Mouse (Mus musculus): ENCODE results near the gene Catsper4.

Gene Catsper4

GRCm38 (mm10) chr4:134227194-134227593 lies at the start of gene Catsper4:
TSS of gene Catsper4 (minus strand) at chr4:134227383.
- no peak for DNase-seq (ENCODE audit: low read depth, low spot score)

GRCm38 (mm10) chr4:134273417-134274345 lies 46.5 kb upstream of the Catsper4 start:
- peak; percentile 93 for DNase-seq (ENCODE audit: low read depth, low spot score)

GRCm38 (mm10) chr4:134272731-134273416 lies 45.7 kb upstream of the Catsper4 start:
- no peak for DNase-seq (ENCODE audit: low read depth, low spot score)

GRCm38 (mm10) chr4:134271979-134272378 lies 44.8 kb upstream of the Catsper4 start:
- no peak for DNase-seq (ENCODE audit: low read depth, low spot score)

GRCm38 (mm10) chr4:134269622-134270021 lies 42.4 kb upstream of the Catsper4 start:
- DNase-seq (ENCODE audit: low read depth, low spot score), result peak; percentile 43

GRCm38 (mm10) chr4:134268102-134268655 lies 41.0 kb upstream of the Catsper4 start:
- DNase-seq (ENCODE audit: low read depth, low spot score), result no peak

- DNase-seq (ENCODE audit: low read depth, low spot score), result no peak
Observed at GRCm38 (mm10) chr4:134265860-134266585, 38.8 kb upstream of the Catsper4 start.

- DNase-seq (ENCODE audit: low read depth, low spot score), result peak; percentile 38
Observed at GRCm38 (mm10) chr4:134263191-134263590, 36.0 kb upstream of the Catsper4 start.

GRCm38 (mm10) chr4:134258354-134258753 lies 31.2 kb upstream of the Catsper4 start:
- DNase-seq (ENCODE audit: low read depth, low spot score), result no peak

- DNase-seq (ENCODE audit: low read depth, low spot score), result no peak
Observed at GRCm38 (mm10) chr4:134257198-134258009, 30.2 kb upstream of the Catsper4 start.

- DNase-seq (ENCODE audit: low read depth, low spot score), result no peak
Observed at GRCm38 (mm10) chr4:134256407-134257197, 29.4 kb upstream of the Catsper4 start.

- no peak for DNase-seq (ENCODE audit: low read depth, low spot score)
Observed at GRCm38 (mm10) chr4:134255854-134256253, 28.7 kb upstream of the Catsper4 start.

GRCm38 (mm10) chr4:134254835-134255234 lies 27.7 kb upstream of the Catsper4 start:
- DNase-seq (ENCODE audit: low read depth, low spot score), result no peak

GRCm38 (mm10) chr4:134253722-134254324 lies 26.6 kb upstream of the Catsper4 start, which contains the start of gene Grrp1:
TSS of gene Grrp1 (minus strand) at chr4:134254106.
- DNase-seq (ENCODE audit: low read depth, low spot score), result no peak

- no peak for DNase-seq (ENCODE audit: low read depth, low spot score)
Observed at GRCm38 (mm10) chr4:134252911-134253721, 25.9 kb upstream of the Catsper4 start.

- DNase-seq (ENCODE audit: low read depth, low spot score), result no peak
Observed at GRCm38 (mm10) chr4:134252131-134252910, 25.1 kb upstream of the Catsper4 start.

GRCm38 (mm10) chr4:134251241-134252130 lies 24.3 kb upstream of the Catsper4 start:
- peak; percentile 51 for DNase-seq (ENCODE audit: low read depth, low spot score)
